Mouse (Mus musculus) hindbrain, embryonic 12.5 days (tissue): ENCODE measurements at regions not wholly inside any gene's neighbourhood (a gene's known extent, or its start where the extent isn't known, plus 50 kb on each side); places are given as distances from the start of the nearest gene placed in this dataset.

Experiments
- ATAC-seq: fragments of 200-750 bp; cut with Nextera tagmentation; 2 replicates; pipeline ENCODE4 v1.8.0; 2017; ENCODE audit warnings: moderate TSS enrichment; ENCODE audit not compliant: low FRiP score
- H3K27ac ChIP-seq: fragments of 300-500 bp; sonication (generic); 2 replicates; pipeline ENCODE4 v1.5.1; 2016; ENCODE audit warnings: mild to moderate bottlenecking
- H3K27me3 ChIP-seq: fragments of 300-500 bp; sonication (generic); 2 replicates; pipeline ENCODE4 v1.6.1; 2016; ENCODE audit warnings: mild to moderate bottlenecking
- H3K36me3 ChIP-seq: fragments of 300-500 bp; sonication (generic); 2 replicates; pipeline ENCODE4 v1.6.1; 2016; ENCODE audit warnings: mild to moderate bottlenecking
- H3K4me1 ChIP-seq: fragments of 300-500 bp; sonication (generic); 2 replicates; pipeline ENCODE4 v1.6.1; 2016
- H3K4me2 ChIP-seq: fragments of 300-500 bp; sonication (generic); replicated peaks from 2 replicates; pipeline ENCODE4 v1.6.1; 2016; ENCODE audit warnings: mild to moderate bottlenecking
- H3K4me3 ChIP-seq: fragments of 300-500 bp; sonication (generic); 2 replicates; pipeline ENCODE4 v1.5.1; 2016; ENCODE audit warnings: mild to moderate bottlenecking
- H3K9ac ChIP-seq: fragments of 300-500 bp; sonication (generic); 2 replicates; pipeline ENCODE4 v1.6.1; 2016; ENCODE audit warnings: mild to moderate bottlenecking, moderate library complexity
- H3K9me3 ChIP-seq: fragments of 300-500 bp; sonication (generic); replicated peaks from 2 replicates; pipeline ENCODE4 v1.6.1; 2016; ENCODE audit warnings: mild to moderate bottlenecking
- WGBS: fragments of 180-500 bp; shearing (Covaris S2); methylation state at CpG from one replicate; pipeline ENCODE4 v1.1.7; 2016; 5-methylcytosine and 5-hydroxymethylcytosine counted together

DNA sequence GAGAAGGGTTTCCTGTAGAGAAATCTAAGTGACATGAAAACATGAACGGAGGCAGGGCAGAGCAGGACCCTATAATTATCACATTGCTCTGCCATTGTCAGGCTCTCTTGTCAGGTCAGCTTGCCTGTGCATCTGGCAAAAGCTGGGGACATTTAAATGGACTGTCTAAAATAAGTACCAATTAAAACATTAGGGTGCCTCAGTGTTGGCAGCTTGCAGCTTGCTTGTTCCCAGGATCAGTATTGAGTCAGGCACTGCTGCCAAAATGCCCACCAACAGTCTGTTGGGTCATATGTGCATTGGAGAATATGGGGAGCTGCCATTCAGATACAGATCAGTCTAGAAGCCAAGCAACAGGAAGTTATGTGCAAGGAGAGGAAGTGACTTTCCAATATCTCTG is 349.5 kb upstream of the B3gat1 start:
- 78% methylated on average over 1 of the region's 1 CpGs for WGBS
- Histone ChIP-seq H3K4me1 (no peaks in the 10 kb centered on the region), H3K36me3 (no peaks in the 10 kb centered on the region), H3K4me3 (no peak overlapping the region), H3K27ac (no peak overlapping the region), H3K27me3 (no peaks in the 10 kb centered on the region), H3K9ac (no peak overlapping the region), H3K4me2 (no peak overlapping the region), H3K9me3 (no peaks in the 10 kb centered on the region)
- ATAC-seq = no peak

DNA sequence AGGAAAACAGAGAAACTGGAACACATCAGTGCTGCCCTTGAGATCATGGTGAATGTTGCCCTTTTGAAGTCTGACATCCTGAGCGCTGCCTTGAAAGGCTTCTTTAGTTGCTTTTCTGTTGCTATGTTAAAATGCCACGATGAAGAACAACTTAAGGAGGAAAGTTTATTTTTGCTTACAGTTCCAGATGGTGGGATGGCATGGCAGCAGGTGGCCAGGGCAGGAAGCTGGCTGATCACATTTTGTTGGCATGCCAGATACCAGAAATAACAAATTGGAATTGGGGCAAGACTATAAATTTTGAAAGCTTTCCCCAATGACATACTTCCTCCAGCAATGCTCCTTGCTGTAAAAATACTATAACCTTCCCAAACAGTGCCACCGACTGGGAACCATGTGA is 334.9 kb upstream of the B3gat1 start:
- no peaks in the 10 kb centered on the region for H3K4me1 ChIP-seq
- H3K4me3 ChIP-seq = no peak overlapping the region
- 74% methylated on average over 3 of the region's 3 CpGs for WGBS
- H3K4me2 ChIP-seq = no peak overlapping the region
- no peaks in the 10 kb centered on the region for H3K9me3 ChIP-seq
- H3K9ac ChIP-seq = no peak overlapping the region
- no peaks in the 10 kb centered on the region for H3K27me3 ChIP-seq
- no peak overlapping the region for H3K27ac ChIP-seq
- H3K36me3 ChIP-seq = no peaks in the 10 kb centered on the region
- no peak for ATAC-seq

DNA sequence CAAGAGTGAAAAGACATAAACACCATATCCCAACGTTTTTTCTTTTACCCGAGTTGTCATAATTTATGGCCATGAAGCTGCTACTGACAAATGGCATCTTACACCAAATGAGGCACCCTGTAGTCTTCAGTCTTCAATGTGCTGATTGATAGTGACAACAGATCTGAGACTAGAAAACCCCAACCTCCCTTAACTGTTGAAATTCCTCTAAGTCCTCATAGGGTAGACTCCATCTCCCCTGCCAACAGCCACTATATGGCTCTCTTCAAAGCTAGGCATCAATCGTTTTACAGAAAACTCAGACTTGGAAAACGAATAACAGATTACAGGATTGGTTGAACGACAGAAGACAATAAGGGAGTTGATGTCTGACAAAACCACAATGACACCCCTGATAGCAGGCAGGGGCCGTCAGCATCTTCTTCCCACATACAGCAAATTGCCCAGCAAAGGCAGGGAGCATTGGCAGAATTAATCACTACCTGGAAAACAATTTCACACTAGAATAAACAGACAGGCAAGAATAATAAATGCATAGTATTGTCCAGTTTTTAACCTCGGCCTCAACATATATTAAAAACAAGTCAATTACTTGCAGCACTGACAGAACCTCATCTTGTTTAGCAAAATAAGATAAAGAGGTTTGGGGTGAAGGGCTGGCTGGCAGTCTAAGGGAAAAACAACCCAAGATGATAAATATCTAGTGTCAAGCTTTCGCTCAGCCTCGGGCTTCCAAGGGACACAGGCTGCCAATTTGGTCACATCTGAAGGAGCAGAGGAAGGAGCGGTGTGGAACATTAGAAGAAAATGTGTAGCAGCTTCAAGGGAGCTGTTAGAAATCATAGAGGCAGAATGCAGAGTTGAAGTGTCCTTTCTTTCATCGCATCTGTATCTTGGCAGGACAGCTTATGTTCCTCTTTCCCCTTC is 310.4 kb upstream of the B3gat1 start:
- ATAC-seq = peak; percentile 65
- no peaks in the 10 kb centered on the region for H3K27me3 ChIP-seq
- H3K36me3 ChIP-seq = no peaks in the 10 kb centered on the region
- H3K4me2 ChIP-seq = no peak overlapping the region
- no peak overlapping the region for H3K9ac ChIP-seq
- H3K4me3 ChIP-seq = no peak overlapping the region
- 37% methylated on average over 11 of the region's 11 CpGs for WGBS
- 0 out of 2 replicates have a peak, but pooled peaks cover 3% of the 10 kb centered on the region for H3K4me1 ChIP-seq
- peak overlapping the region; percentile 64 for H3K27ac ChIP-seq
- H3K9me3 ChIP-seq = no peaks in the 10 kb centered on the region

DNA sequence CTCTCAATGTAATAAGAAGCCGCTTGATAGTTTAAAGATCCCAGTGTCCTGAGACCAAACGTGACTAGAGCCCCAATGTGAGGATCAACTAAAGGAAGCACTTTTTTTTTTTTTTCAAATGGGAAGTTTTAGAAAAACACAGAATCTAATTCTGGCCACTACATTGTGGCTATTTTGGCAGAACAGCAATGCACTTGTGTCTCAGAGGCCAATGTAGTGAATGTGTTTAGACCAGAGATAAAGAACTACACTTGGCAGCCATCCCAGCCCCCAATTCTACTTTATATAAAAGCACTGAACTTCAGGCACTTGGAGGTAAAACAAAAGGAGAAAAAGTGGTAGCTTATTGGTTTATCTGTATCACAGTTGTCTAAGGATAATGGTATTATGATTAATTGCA is 298.0 kb upstream of the B3gat1 start:
- H3K4me2 ChIP-seq = no peak overlapping the region
- H3K27me3 ChIP-seq = no peaks in the 10 kb centered on the region
- no peak overlapping the region for H3K27ac ChIP-seq
- H3K9me3 ChIP-seq = no peaks in the 10 kb centered on the region
- no peaks in the 10 kb centered on the region for H3K36me3 ChIP-seq
- H3K4me1 ChIP-seq = no peaks in the 10 kb centered on the region
- H3K9ac ChIP-seq = no peak overlapping the region
- H3K4me3 ChIP-seq = no peak overlapping the region
- no peak for ATAC-seq
- WGBS = 71% methylated on average over 2 of the region's 2 CpGs

DNA sequence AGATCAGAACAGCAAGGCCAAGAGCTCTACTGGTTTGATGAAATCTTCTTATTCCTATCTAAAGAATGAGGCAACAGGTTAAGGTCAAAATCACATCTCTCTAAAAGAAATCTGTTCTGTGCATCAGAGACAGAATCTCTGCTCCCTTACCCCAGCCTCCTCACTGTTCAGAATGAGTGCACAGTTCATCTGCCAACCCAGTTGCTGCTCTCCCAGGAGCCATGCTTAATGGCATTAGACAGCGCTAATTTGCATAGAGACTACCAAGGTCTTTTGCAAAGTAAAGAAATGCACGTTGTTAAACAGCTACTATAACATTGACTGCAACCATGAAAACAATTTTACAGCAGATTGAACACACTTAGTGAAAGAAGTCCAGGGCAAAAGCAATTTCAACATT is 296.3 kb upstream of the B3gat1 start:
- no peaks in the 10 kb centered on the region for H3K36me3 ChIP-seq
- H3K9me3 ChIP-seq = no peaks in the 10 kb centered on the region
- H3K4me1 ChIP-seq = no peaks in the 10 kb centered on the region
- H3K4me2 ChIP-seq = no peak overlapping the region
- no peak for ATAC-seq
- H3K27me3 ChIP-seq = no peaks in the 10 kb centered on the region
- WGBS = 71% methylated on average over 2 of the region's 2 CpGs
- no peak overlapping the region for H3K27ac ChIP-seq
- no peak overlapping the region for H3K4me3 ChIP-seq
- H3K9ac ChIP-seq = no peak overlapping the region

DNA sequence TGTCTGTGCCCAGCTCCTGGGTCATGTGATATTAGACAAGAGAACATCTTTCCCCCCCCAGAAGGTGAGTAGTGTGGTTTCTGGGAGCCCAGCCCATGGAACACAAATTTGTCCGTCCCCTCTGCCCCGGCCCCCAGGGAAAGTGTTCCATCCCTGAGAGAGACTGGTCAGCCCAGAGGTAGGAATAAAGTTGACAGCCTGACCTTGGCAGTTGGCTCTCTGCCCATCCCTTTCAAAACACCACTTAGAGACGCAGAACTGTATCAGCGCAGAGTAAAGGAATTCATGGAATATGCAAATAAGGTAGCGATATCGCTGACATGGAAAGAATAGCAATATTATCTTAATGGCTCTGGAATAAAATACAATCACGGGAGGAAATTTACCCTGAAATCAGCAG is 279.6 kb upstream of the B3gat1 start:
- Histone ChIP-seq H3K36me3 (no peaks in the 10 kb centered on the region), H3K27ac (no peak overlapping the region), H3K4me2 (no peak overlapping the region), H3K4me3 (no peak overlapping the region), H3K27me3 (no peaks in the 10 kb centered on the region), H3K4me1 (peaks cover 5% of the 10 kb centered on the region; the same call in 1 of the 2 replicates), H3K9me3 (0 out of 2 replicates have a peak, but pooled peaks cover 3% of the 10 kb centered on the region), H3K9ac (no peak overlapping the region)
- ATAC-seq = no peak
- 68% methylated on average over 7 of the region's 7 CpGs for WGBS

DNA sequence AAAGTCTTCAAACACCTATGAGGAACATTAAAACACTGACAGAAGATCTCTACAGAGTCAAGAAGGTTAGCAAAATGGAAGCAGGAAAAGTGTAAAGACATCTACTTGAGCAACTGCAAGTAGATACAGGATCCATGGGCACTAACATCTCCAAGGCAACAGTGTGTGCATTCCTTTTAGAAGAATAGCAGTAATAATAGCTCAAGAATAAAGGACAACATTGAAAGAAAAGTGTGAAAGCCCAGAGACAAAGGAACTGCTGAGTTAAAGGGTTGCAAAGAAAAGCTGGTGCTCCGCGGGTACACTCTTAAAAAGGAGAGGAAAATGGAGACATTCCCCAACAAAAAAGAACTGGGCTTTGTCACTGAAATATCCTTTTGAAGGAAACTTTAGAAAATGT is 272.4 kb upstream of the B3gat1 start:
- ATAC-seq = no peak
- Histone ChIP-seq H3K4me2 (no peak overlapping the region), H3K27me3 (no peaks in the 10 kb centered on the region)

DNA sequence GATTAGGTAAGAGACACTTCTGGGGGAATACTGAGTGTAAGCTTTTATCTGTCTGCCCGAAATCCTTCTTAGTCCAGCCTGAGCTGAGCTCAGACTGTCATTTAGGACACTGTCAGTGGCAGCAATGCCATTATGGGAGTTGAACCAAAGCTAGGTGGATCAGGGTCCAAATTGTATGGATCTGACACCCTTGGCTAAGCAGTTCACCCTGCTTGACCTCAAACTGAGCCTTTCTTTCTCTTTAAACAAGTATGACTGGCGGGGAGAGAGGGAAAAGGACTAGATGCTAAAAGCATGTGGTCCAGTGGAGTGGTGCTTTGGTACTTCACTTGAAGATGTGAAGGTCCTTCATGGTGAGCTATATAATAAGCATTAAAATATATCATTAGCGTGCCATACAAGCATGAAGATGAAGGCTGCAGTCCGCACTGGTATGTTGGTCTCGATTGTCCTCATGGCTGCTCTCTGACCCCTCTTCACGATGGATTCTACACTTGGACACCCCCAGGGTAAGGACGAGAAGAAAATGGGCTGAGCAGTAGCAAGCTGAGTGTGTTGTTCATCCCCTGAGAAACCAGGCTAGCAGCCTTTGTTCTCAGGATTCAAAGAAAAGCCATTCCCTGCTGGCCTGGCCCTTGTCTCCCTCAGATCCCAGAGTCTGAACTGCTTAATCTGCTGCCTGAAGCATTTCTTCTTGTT is 262.7 kb upstream of the B3gat1 start:
- Histone ChIP-seq H3K4me3 (no peak overlapping the region), H3K9ac (no peak overlapping the region), H3K27me3 (no peaks in the 10 kb centered on the region), H3K9me3 (no peaks in the 10 kb centered on the region), H3K27ac (no peak overlapping the region), H3K4me1 (no peaks in the 10 kb centered on the region), H3K4me2 (no peak overlapping the region), H3K36me3 (no peaks in the 10 kb centered on the region)
- ATAC-seq = no peak
- 42% methylated on average over 7 of the region's 7 CpGs for WGBS

More for the DNA sequence above, 272.4 kb upstream of the B3gat1 start:
- 37% methylated on average over 2 of the region's 2 CpGs for WGBS
- H3K9me3 ChIP-seq = 0 out of 2 replicates have a peak, but pooled peaks cover 3% of the 10 kb centered on the region
- no peak overlapping the region for H3K4me3 ChIP-seq
- H3K9ac ChIP-seq = no peak overlapping the region
- H3K4me1 ChIP-seq = no peaks in the 10 kb centered on the region
- no peak overlapping the region for H3K27ac ChIP-seq
- H3K36me3 ChIP-seq = no peaks in the 10 kb centered on the region

DNA sequence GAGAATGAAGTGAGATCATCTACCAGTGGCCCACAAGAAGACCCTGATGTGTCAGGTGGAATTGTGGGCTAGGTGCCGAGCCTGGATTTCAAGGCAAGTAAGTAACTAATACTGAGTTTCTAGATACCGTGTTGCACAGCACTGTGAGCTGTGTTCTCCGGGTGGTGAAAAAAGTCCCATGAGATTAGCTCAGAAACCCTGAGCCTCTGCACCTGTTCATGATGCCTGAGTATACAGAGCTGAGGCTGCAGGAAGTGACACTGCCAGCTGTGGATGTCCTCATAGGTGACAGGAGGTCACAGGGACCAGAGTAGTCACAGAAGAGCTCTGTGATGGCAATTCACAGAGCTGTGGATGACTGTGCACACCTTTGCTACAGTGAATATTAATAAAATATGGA is 257.2 kb upstream of the B3gat1 start:
- Histone ChIP-seq H3K27me3 (no peaks in the 10 kb centered on the region), H3K9ac (no peak overlapping the region), H3K4me3 (no peak overlapping the region), H3K27ac (no peak overlapping the region), H3K9me3 (no peaks in the 10 kb centered on the region), H3K36me3 (no peaks in the 10 kb centered on the region), H3K4me1 (no peaks in the 10 kb centered on the region), H3K4me2 (no peak overlapping the region)
- ATAC-seq = no peak
- 84% methylated on average over 3 of the region's 3 CpGs for WGBS

DNA sequence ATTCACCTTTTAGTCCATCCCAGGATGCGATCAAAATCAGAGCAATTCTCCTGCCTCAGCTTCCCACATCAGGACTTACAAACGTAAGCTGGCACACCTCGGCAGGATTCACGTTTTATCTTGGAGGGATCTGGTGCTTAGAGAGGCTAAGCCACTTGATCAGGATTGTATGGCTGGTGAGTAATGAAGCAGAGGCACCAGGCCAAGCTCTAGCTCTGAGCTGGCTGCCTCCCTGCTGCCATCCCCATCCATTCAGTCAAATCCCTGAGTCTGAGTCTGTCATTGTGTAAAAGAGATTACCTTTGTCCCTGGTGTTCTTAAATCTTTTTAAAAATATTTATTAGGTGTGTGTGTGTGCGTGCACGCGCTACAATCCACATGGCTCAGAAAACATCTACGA is 252.6 kb upstream of the B3gat1 start:
- Histone ChIP-seq H3K27me3 (no peaks in the 10 kb centered on the region), H3K27ac (no peak overlapping the region), H3K9ac (no peak overlapping the region), H3K9me3 (no peaks in the 10 kb centered on the region), H3K4me3 (no peak overlapping the region), H3K4me1 (no peaks in the 10 kb centered on the region), H3K4me2 (no peak overlapping the region), H3K36me3 (no peaks in the 10 kb centered on the region)
- no peak for ATAC-seq
- 88% methylated on average over 8 of the region's 8 CpGs for WGBS

DNA sequence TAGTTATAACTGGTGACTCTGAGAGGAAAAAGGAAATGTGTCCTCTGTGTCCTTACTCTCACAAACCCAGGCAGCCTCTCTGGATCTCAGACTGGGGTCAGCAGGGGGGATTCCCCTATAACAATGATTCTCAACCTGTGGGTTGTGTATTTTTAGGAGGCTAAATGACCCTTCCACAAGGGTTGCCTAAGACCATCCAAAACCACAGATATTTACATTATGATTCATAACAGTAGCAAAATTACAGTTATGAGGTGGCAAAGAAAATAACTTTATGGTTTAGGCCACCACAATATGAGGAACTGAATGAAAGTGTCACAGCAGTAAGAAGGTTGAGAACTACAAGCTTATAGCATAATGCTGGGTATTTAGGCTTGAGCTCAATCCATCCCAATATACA is 251.6 kb upstream of the B3gat1 start:
- no peak for ATAC-seq
- no peak overlapping the region for H3K4me3 ChIP-seq
- H3K9ac ChIP-seq = no peak overlapping the region
- H3K36me3 ChIP-seq = no peaks in the 10 kb centered on the region
- H3K4me2 ChIP-seq = no peak overlapping the region
- H3K27me3 ChIP-seq = no peaks in the 10 kb centered on the region
- no peak overlapping the region for H3K27ac ChIP-seq
- H3K4me1 ChIP-seq = no peaks in the 10 kb centered on the region
- no peaks in the 10 kb centered on the region for H3K9me3 ChIP-seq

DNA sequence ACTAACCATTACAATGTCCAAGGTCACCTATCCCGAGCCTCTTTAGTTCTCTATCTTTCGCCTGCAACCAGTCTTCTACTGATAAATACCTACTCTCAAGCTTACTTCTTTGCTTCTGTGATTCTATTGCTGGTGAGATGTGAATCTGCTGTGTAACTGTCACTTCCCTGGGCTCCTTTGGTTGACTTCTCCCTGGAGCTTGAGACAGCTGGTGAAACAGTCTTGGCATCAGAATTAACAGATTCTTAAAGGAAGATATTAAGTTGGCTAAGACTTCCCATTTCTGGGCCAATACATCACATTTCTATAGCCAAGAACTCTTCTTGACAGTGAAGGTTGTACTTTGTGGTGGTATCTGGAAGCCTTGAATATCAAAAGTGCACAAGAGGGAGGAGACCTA is 239.8 kb upstream of the B3gat1 start:
- no peak overlapping the region for H3K4me3 ChIP-seq
- ATAC-seq = no peak
- 90% methylated on average over 2 of the region's 2 CpGs for WGBS
- no peaks in the 10 kb centered on the region for H3K27me3 ChIP-seq
- H3K4me2 ChIP-seq = no peak overlapping the region
- H3K9ac ChIP-seq = no peak overlapping the region
- H3K27ac ChIP-seq = no peak overlapping the region
- no peaks in the 10 kb centered on the region for H3K4me1 ChIP-seq
- no peaks in the 10 kb centered on the region for H3K9me3 ChIP-seq
- no peaks in the 10 kb centered on the region for H3K36me3 ChIP-seq

DNA sequence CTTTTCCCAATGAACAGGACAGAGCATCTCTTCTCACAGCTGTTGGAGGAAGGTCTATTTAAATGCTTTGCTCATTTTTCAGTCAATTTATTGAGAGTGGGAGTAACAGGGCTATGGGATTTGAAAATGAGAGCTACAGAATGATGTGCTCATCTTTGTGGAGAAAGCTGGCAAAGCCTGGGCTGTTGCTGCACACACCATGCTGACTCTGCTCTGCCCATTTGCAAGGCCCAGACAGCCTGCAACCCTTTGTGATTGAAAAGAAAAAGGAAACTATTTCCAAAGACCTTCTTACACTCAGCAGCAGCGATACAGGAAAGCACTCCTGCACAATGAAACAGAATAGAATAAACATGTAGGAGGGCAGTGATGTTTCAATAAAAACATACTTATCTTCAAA is 231.5 kb upstream of the B3gat1 start:
- H3K27me3 ChIP-seq = no peaks in the 10 kb centered on the region
- H3K36me3 ChIP-seq = no peaks in the 10 kb centered on the region
- no peak overlapping the region for H3K4me3 ChIP-seq
- no peak overlapping the region for H3K9ac ChIP-seq
- WGBS = 55% methylated on average over 1 of the region's 1 CpGs
- H3K4me1 ChIP-seq = no peaks in the 10 kb centered on the region
- ATAC-seq = no peak
- H3K9me3 ChIP-seq = no peaks in the 10 kb centered on the region
- H3K27ac ChIP-seq = no peak overlapping the region
- H3K4me2 ChIP-seq = no peak overlapping the region
